Mouse (Mus musculus) heart, adult 2 months (tissue): ENCODE measurements at regions not wholly inside any gene's neighbourhood (a gene's known extent, or its start where the extent isn't known, plus 50 kb on each side); places are given as distances from the start of the nearest gene placed in this dataset.
A peak's percentile ranks its signal among the peaks of the same experiment; 100 is the strongest.

Experiments used
- DNase-seq, 2 experiments: peaks; one replicate each; pipeline ENCODE4 v3.0.0; 2021
- H3K27ac ChIP-seq: fragments of 200-600 bp; 2 replicates; pipeline ENCODE4 v1.8.1; 2022
- H3K27me3 ChIP-seq: fragments of 200-500 bp; 2 replicates; pipeline ENCODE4 v1.6.1; 2012; ENCODE audit warnings: mild to moderate bottlenecking, low read length, inconsistent platforms, mixed read lengths; ENCODE audit not compliant: control insufficient read depth, insufficient read depth
- H3K36me3 ChIP-seq: fragments of 200-500 bp; 2 replicates; pipeline ENCODE4 v1.6.1; 2012; ENCODE audit warnings: low read length, inconsistent platforms; ENCODE audit not compliant: control insufficient read depth, insufficient read depth
- H3K4me1 ChIP-seq: fragments of 200-500 bp; 2 replicates; pipeline ENCODE4 v1.6.1; 2011; ENCODE audit warnings: low read length; ENCODE audit not compliant: control insufficient read depth, insufficient read depth
- H3K4me3 ChIP-seq: fragments of 200-600 bp; 2 replicates; pipeline ENCODE4 v1.8.1; 2022
- H3K79me2 ChIP-seq: fragments of 200-500 bp; replicated peaks from 2 replicates; pipeline ENCODE4 v1.6.1; 2012; ENCODE audit warnings: mild to moderate bottlenecking, inconsistent platforms, low read length, moderate library complexity, mixed read lengths; ENCODE audit not compliant: control insufficient read depth, insufficient read depth
- H3K9ac ChIP-seq: fragments of 200-500 bp; 2 replicates; pipeline ENCODE4 v1.6.1; 2012; ENCODE audit warnings: low read depth, mild to moderate bottlenecking, control low read depth, inconsistent platforms, low read length, mixed read lengths
- CTCF ChIP-seq: fragments of 200-600 bp; IDR thresholded peaks from 2 replicates; pipeline ENCODE4 v1.8.1; 2022; ENCODE audit warnings: antibody characterized with exemption, mild to moderate bottlenecking, moderate library complexity
- EP300 ChIP-seq: fragments of 200-500 bp; IDR thresholded peaks from 2 replicates; pipeline ENCODE4 v1.6.1; 2011; ENCODE audit warnings: low read depth, low read length, control low read depth; ENCODE audit not compliant: insufficient read depth
- POLR2A ChIP-seq: fragments of 200-500 bp; IDR thresholded peaks from 2 replicates; pipeline ENCODE4 v1.6.1; 2011; ENCODE audit warnings: mild to moderate bottlenecking, low read depth, low read length, control low read depth; ENCODE audit not compliant: insufficient read depth
- WGBS: fragments of 180-500 bp; shearing (Covaris S2); methylation state at CpG from one replicate; pipeline ENCODE4 v1.1.7; 2018; 5-methylcytosine and 5-hydroxymethylcytosine counted together
- intact Hi-C: fragments of 180-260 bp; cut with DNase I; formaldehyde crosslinking; loops from one replicate; pipeline ENCODE4 v1.15.1; 2025

- Histone ChIP-seq H3K36me3 (no peaks in the 10 kb centered on the region), H3K4me3 (no peak overlapping the region), H3K4me1 (peaks cover 1% of the 10 kb centered on the region), H3K79me2 (no peaks in the 10 kb centered on the region), H3K27ac (no peak overlapping the region), H3K27me3 (no peaks in the 10 kb centered on the region), H3K9ac (no peak overlapping the region)
- DNase-seq = no peak
- TF ChIP-seq POLR2A (no peak), CTCF (no peak), EP300 (no peak)
- intact Hi-C loops = no loop called here
- WGBS = 95% methylated on average over 9 of the region's 9 CpGs
These were observed 138.5 kb upstream of the Gm5148 start for GRCm38 (mm10) chr3:37862756-37863155.

GRCm38 (mm10) chr3:37860715-37861461 is 136.6 kb upstream of the Gm5148 start:
- Histone ChIP-seq H3K4me1 (peaks cover 1% of the 10 kb centered on the region), H3K27me3 (no peaks in the 10 kb centered on the region), H3K27ac (no peak overlapping the region), H3K9ac (no peak overlapping the region), H3K4me3 (no peak overlapping the region), H3K79me2 (no peaks in the 10 kb centered on the region), H3K36me3 (no peaks in the 10 kb centered on the region)
- 46% methylated on average over 9 of the region's 9 CpGs for WGBS
- intact Hi-C loops = no loop called here
- DNase-seq = no peak
- TF ChIP-seq EP300 = no peak
- no peak for TF ChIP-seq POLR2A
- TF ChIP-seq CTCF = no peak

DNA sequence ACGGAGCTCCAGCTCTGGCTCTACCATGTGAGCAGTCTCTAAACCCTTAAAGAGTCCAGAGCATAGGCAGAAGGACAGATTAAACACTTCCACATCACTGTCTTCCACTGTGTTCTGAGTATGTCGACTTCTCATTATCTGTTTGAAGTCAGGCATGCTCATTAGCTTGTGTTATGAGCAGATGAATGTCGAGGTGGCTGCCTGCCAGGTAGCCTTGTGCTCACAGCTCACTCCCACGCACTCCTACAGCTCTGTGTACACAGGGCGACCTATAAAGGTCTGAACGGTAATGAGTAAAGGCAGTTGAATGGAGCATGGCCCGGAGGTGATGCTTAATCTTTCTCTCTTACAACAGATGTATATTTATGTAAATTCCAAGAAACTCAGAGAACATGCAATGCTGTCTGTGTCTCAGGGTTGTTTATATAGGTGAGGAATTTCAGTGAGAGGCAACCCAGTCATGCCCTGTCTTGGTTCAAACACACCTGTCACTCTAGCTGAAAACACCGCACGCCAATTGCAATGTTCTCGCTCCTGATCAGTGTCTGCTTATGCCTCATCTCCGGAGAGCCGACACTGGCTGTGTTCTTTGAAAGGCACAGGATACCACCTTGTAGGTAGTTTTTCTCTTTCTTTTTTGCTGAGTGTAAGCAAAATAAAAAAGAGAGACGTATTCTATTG is 135.9 kb upstream of the Gm5148 start:
- 52% methylated on average over 13 of the region's 13 CpGs for WGBS
- DNase-seq = peak in 1 of 2 experiments; percentile 42

GRCm38 (mm10) chr3:37858624-37859302 is 134.5 kb upstream of the Gm5148 start:
- Histone ChIP-seq H3K27ac (no peak overlapping the region), H3K36me3 (no peaks in the 10 kb centered on the region), H3K27me3 (no peaks in the 10 kb centered on the region), H3K4me3 (no peak overlapping the region), H3K79me2 (no peaks in the 10 kb centered on the region), H3K9ac (no peak overlapping the region), H3K4me1 (peaks cover 1% of the 10 kb centered on the region)
- intact Hi-C loops = no loop called here
- no peak for DNase-seq
- 92% methylated on average over 6 of the region's 6 CpGs for WGBS
- TF ChIP-seq EP300 (no peak), POLR2A (no peak)

More for the DNA sequence above, 135.9 kb upstream of the Gm5148 start:
- Histone ChIP-seq H3K27me3 (no peaks in the 10 kb centered on the region), H3K4me1 (peaks cover 1% of the 10 kb centered on the region), H3K27ac (no peak overlapping the region), H3K79me2 (no peaks in the 10 kb centered on the region), H3K36me3 (no peaks in the 10 kb centered on the region), H3K4me3 (no peak overlapping the region), H3K9ac (no peak overlapping the region)
- TF ChIP-seq CTCF (no peak), EP300 (no peak), POLR2A (no peak)
- intact Hi-C loops = no loop called here

DNA sequence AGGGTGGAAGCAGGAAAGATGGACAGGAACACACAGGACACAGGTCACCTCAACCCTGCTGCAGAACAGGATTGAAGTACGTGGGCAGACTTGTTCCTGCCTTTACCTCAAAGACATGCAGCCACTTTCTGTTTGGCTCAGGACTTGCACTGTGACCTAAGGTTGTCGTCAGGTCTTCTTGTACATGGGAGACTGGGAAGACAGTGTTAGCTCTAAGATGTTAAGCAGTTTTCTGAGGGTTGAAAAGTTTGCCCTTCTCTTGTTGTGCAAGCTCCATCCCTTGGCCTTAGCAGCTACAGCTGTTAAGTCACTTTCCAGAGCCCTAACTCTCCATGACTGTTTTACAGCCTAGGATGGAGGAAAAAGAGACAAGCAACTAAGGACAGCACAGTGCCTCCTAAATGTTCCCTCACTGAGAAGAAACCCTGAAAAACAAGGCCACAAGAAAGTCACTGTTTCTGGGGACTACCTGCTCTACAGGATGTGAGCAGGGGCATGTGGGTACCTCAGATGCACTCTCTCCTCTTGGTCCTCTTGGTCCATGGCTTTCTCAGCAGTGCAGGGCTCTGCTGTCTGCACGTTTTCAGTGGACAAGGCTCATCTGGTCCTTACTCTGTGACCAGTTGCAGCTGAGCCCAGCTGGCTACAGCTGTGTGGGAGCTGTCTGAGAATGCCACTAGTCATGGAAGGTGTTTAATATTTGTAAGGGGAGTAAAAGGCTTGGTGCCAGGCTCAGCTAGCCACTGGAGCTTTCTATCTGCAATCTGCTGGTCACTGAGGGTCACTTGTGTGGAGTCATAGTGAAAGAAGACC is 122.1 kb upstream of the Gm5148 start:
- 55% methylated on average over 3 of the region's 3 CpGs for WGBS
- Histone ChIP-seq H3K27ac (peak overlapping the region; percentile 60), H3K9ac (no peak overlapping the region), H3K36me3 (peaks cover 2% of the 10 kb centered on the region; the same call in 1 of the 2 replicates), H3K4me3 (no peak overlapping the region), H3K27me3 (no peaks in the 10 kb centered on the region), H3K4me1 (peaks cover 15% of the 10 kb centered on the region), H3K79me2 (no peaks in the 10 kb centered on the region)
- peak; percentile 67 to 73 for DNase-seq
- TF ChIP-seq EP300 = peak; percentile 86; the same call in 1 of the 2 replicates
- no peak for TF ChIP-seq CTCF
- intact Hi-C loops = loop anchor here (5.0 kb wide), 1 partner anchor 91 kb away; no protein-coding TSS in a partner anchor
